Mouse (Mus musculus) kidney, postnatal 0 days (tissue): ENCODE data around the gene Spata33. TPM values are rescaled to one million over a fixed set of nuclear protein-coding genes. Genes with fewer than 3 reads are reported as not detected.

Experiments
- ATAC-seq: fragments of 200-750 bp; cut with Nextera tagmentation; replicated peaks from 2 replicates; pipeline ENCODE4 v1.8.0; 2017; ENCODE audit warnings: low read depth, moderate number of reproducible peaks, moderate TSS enrichment, moderate library complexity; ENCODE audit not compliant: low FRiP score
- DNase-seq: peaks from one replicate; pipeline ENCODE4 v3.0.0-alpha.2; 2016; ENCODE audit warnings: low spot score
- H3K27ac ChIP-seq: fragments of 300-500 bp; sonication (generic); 2 replicates; pipeline ENCODE4 v1.5.1; 2014; ENCODE audit warnings: mild to moderate bottlenecking
- H3K27me3 ChIP-seq: fragments of 300-500 bp; sonication (generic); 2 replicates; pipeline ENCODE4 v1.6.1; 2014; ENCODE audit warnings: low read length, mixed read lengths; ENCODE audit not compliant: insufficient read depth
- H3K36me3 ChIP-seq: fragments of 300-500 bp; sonication (generic); 2 replicates; pipeline ENCODE4 v1.6.1; 2014; ENCODE audit warnings: low read length, mixed read lengths; ENCODE audit not compliant: insufficient read depth
- H3K4me1 ChIP-seq: fragments of 300-500 bp; sonication (generic); replicated peaks from 2 replicates; pipeline ENCODE4 v1.6.1; 2014; ENCODE audit warnings: antibody characterized with exemption, low read length, mixed read lengths; ENCODE audit not compliant: insufficient read depth
- H3K4me2 ChIP-seq: fragments of 300-500 bp; sonication (generic); 2 replicates; pipeline ENCODE4 v1.6.1; 2014; ENCODE audit warnings: mild to moderate bottlenecking, low read length, moderate library complexity, mixed read lengths
- H3K4me3 ChIP-seq: fragments of 300-500 bp; sonication (generic); replicated peaks from 2 replicates; pipeline ENCODE4 v1.5.1; 2014; ENCODE audit warnings: low read depth, low read length
- H3K9ac ChIP-seq: fragments of 300-500 bp; sonication (generic); 2 replicates; pipeline ENCODE4 v1.6.1; 2014; ENCODE audit warnings: low read depth, low read length
- H3K9me3 ChIP-seq: fragments of 300-500 bp; sonication (generic); replicated peaks from 2 replicates; pipeline ENCODE4 v1.6.1; 2016; ENCODE audit warnings: low read length, inconsistent platforms, mixed read lengths
- CTCF ChIP-seq: IDR thresholded peaks from 2 replicates; pipeline ENCODE4 v1.5.1; 2016; ENCODE audit warnings: antibody characterized with exemption, low read depth, mild to moderate bottlenecking, moderate library complexity
- WGBS: fragments of 180-500 bp; shearing (Covaris S2); extraction: QIAGEN DNeasy Blood & Tissue Kit; methylation state at CpG from one replicate; pipeline ENCODE4 v1.1.7; 2014; 5-methylcytosine and 5-hydroxymethylcytosine counted together
- polyA plus RNA-seq: library from polyadenylated mRNA; unstranded; fragments of >200 nt; fragmentation: Nextera tagmentation; extraction: Ambion mirVana; gene quantifications from 2 replicates; pipeline ENCODE4 v1.2.1, GENCODE M21; 2015

Spata33 gene
- 7.1 and 8.2 TPM in 2 replicates for polyA plus RNA-seq

DNA sequence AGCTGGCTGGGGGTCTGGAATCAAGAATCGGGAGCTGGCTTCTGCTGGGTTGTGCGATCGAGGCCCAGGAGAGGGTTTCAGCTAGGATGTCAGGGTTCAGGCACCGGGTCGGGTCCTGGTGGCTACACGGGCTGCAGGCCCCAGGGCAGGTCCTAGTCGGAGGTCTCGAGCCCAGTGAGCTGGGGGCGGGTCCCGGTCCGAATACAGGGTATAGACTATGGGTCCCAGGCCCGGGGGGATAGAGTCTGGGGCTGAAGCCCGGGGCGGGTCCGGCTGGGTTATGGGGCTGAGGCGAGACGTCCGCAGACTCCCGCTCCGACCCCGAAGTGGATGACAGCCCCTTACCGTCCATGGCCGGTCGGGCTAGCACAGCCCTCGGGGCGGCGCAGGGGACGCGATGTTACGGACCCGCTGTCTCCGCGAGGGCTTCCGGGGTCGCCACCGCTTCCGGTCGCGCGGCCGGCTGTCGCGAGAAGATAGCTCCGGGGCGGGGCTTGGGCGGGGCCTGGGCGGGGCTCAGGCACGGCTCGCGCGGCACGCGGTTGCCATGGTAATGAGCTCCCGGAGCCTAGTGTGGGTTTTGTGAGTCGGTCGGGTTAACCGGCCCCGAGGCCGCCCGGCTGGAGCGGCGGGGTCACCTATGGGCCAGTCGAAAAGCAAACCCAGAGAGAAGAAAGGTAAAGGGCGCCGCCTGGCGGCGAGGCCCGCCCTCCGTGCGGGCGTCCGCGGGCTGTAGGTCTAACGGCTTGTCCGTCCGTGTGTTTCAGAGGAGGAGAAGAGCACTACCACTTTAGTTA lies at the start of gene Spata33, which contains the start of gene Chmp1a:
Gene Spata33 (plus strand): TSS at position 512 of the 797 bp plus-strand sequence.
Gene Chmp1a (minus strand): TSS at position 443 of the 797 bp plus-strand sequence.
- H3K4me3 ChIP-seq = peak within 1 kb of the TSS; percentile 95
- peak; percentile 77 for TF ChIP-seq CTCF
- peaks cover 10% of the 10 kb centered on the region; the same call in 1 of the 2 replicates for H3K36me3 ChIP-seq
- H3K9me3 ChIP-seq = no peaks in the 10 kb centered on the region
- H3K9ac ChIP-seq = peak within 1 kb of the TSS; percentile 97
- H3K4me1 ChIP-seq = peaks cover 14% of the 10 kb centered on the region
- WGBS = 1% methylated on average over 73 of the region's 76 CpGs
- DNase-seq (peak; percentile 96), ATAC-seq (peak; percentile 97)
- H3K27me3 ChIP-seq = no peaks in the 10 kb centered on the region
- peak within 1 kb of the TSS; percentile 88 for H3K4me2 ChIP-seq
- H3K27ac ChIP-seq = peak within 1 kb of the TSS; percentile 80

DNA sequence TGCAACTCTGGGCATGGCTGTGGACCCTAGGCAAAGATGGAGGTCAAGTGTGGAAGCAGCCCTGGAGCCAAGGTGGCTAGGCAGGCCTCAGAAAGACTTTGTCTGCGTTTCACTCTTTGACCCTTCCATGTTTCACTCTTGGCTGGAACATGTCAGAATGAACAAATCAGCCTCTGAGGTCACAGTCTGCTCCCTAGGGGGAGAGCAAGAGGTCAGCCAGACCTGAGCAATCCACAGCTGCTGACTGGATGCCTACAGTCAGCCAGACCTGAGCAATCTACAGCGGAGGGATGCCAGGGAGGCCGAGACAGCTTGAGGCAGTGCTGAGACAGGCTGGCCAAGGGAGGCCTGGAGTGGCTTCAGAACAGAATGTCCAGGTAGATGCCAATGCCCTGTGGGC lies 31.2 kb upstream of the Spata33 start:
- TF ChIP-seq CTCF = no peak

GRCm38 (mm10) chr8:123185566-123186409 lies 26.8 kb upstream of the Spata33 start, which contains the start of gene Dpep1:
Gene Dpep1, plus strand, starts transcription at chr8:123186242.
- no peak within 1 kb of the TSS for H3K9ac ChIP-seq
- no peaks in the 10 kb centered on the region for H3K27me3 ChIP-seq
- no peaks in the 10 kb centered on the region for H3K36me3 ChIP-seq
- TF ChIP-seq CTCF = no peak
- H3K27ac ChIP-seq = peak within 1 kb of the TSS; percentile 78
- ATAC-seq (peak; percentile 50; the same call in 1 of the 2 replicates), DNase-seq (peak; percentile 83)
- H3K4me3 ChIP-seq = no peak within 1 kb of the TSS
- 19% methylated on average over 19 of the region's 19 CpGs for WGBS
- H3K4me2 ChIP-seq = peak within 1 kb of the TSS; percentile 1; the same call in 1 of the 2 replicates
- no peaks in the 10 kb centered on the region for H3K9me3 ChIP-seq
- H3K4me1 ChIP-seq = peaks cover 13% of the 10 kb centered on the region

More for the DNA sequence above, 31.2 kb upstream of the Spata33 start:
- Histone ChIP-seq H3K27me3 (no peaks in the 10 kb centered on the region), H3K27ac (no peak overlapping the region), H3K9me3 (no peaks in the 10 kb centered on the region), H3K4me1 (peaks cover 8% of the 10 kb centered on the region), H3K4me2 (no peak overlapping the region), H3K36me3 (no peaks in the 10 kb centered on the region), H3K4me3 (no peak overlapping the region), H3K9ac (no peak overlapping the region)
- DNase-seq (no peak), ATAC-seq (no peak; the same call in 1 of the 2 replicates)
- 48% methylated on average over 3 of the region's 3 CpGs for WGBS

DNA sequence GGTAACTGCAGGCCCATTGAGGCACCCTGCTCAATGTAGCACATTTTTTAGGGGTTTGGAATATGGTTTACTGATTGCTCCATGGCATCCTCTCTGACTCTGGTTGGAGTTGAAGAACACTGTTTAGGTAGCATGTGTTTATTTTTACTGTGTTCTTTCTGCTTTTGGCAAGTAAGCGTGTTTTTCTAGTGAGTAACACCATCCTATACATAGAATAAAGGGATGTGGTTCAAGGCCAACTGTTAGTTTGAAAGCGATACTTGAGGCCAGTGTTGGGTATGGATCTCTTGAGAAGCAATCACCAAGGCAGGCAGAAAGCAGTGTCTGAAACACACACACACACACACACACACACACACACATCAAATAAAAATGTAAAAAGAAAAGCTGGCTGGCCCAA lies 24.6 kb upstream of the Spata33 start:
- 72% methylated on average over 2 of the region's 2 CpGs for WGBS
- H3K27me3 ChIP-seq = no peaks in the 10 kb centered on the region
- H3K36me3 ChIP-seq = no peaks in the 10 kb centered on the region
- no peak overlapping the region for H3K27ac ChIP-seq
- peaks cover 13% of the 10 kb centered on the region for H3K4me1 ChIP-seq
- H3K9me3 ChIP-seq = no peaks in the 10 kb centered on the region
- H3K4me3 ChIP-seq = no peak overlapping the region
- TF ChIP-seq CTCF = no peak
- H3K4me2 ChIP-seq = no peak overlapping the region
- ATAC-seq (no peak), DNase-seq (no peak)
- no peak overlapping the region for H3K9ac ChIP-seq

- no peak overlapping the region for H3K9ac ChIP-seq
- H3K27ac ChIP-seq = no peak overlapping the region
- H3K4me2 ChIP-seq = no peak overlapping the region
- no peaks in the 10 kb centered on the region for H3K9me3 ChIP-seq
- DNase-seq (no peak), ATAC-seq (no peak)
- TF ChIP-seq CTCF = no peak
- no peak overlapping the region for H3K4me3 ChIP-seq
- 67% methylated on average over 7 of the region's 7 CpGs for WGBS
- H3K27me3 ChIP-seq = no peaks in the 10 kb centered on the region
- H3K36me3 ChIP-seq = no peaks in the 10 kb centered on the region
- peaks cover 13% of the 10 kb centered on the region for H3K4me1 ChIP-seq
Measured at GRCm38 (mm10) chr8:123188841-123189240, 23.8 kb upstream of the Spata33 start.

- H3K4me3 ChIP-seq = no peak overlapping the region
- peaks cover 12% of the 10 kb centered on the region for H3K4me1 ChIP-seq
- H3K27me3 ChIP-seq = no peaks in the 10 kb centered on the region
- H3K27ac ChIP-seq = no peak overlapping the region
- 2% methylated on average over 9 of the region's 9 CpGs for WGBS
- H3K4me2 ChIP-seq = peak overlapping the region; percentile 19; the same call in 1 of the 2 replicates
- 0 out of 2 replicates have a peak overlapping the region, but pooled peaks have one; percentile 19 for H3K9ac ChIP-seq
- H3K9me3 ChIP-seq = no peaks in the 10 kb centered on the region
- ATAC-seq = no peak
- peak; percentile 72 for TF ChIP-seq CTCF
- no peaks in the 10 kb centered on the region for H3K36me3 ChIP-seq
- DNase-seq = peak; percentile 93
Measured at GRCm38 (mm10) chr8:123190678-123191077, 22.0 kb upstream of the Spata33 start.
